Mouse (Mus musculus): Measurements from ENCODE around the gene Astn2. TPM values are rescaled to one million over a fixed set of nuclear protein-coding genes. Genes with fewer than 3 reads are reported as not detected.

Astn2 gene
- total RNA-seq, 2 experiments from 2014 or later: 35.2 to 40.3 TPM

- DNase-seq (ENCODE audit: extremely low spot score in 1 of 2, low spot score in 2 of 2): no peak
- intact Hi-C loops (cut with DNase I): no loop called here
Measured at GRCm38 (mm10) chr4:66321051-66321450, 83.4 kb downstream of the Astn2 start.

- no peak for DNase-seq (ENCODE audit: extremely low spot score in 1 of 2, low spot score in 2 of 2)
- intact Hi-C loops (cut with DNase I): no loop called here
Measured at GRCm38 (mm10) chr4:66314806-66315484, 89.5 kb downstream of the Astn2 start.

- no peak for DNase-seq (ENCODE audit: extremely low spot score in 1 of 2, low spot score in 2 of 2)
- intact Hi-C loops (cut with DNase I): no loop called here
Measured at GRCm38 (mm10) chr4:66312733-66313132, 91.7 kb downstream of the Astn2 start.

GRCm38 (mm10) chr4:66310315-66311020 lies 93.9 kb downstream of the Astn2 start:
- intact Hi-C loops (cut with DNase I): no loop called here

GRCm38 (mm10) chr4:66306377-66306776 lies 98.0 kb downstream of the Astn2 start:
- intact Hi-C loops (cut with DNase I): no loop called here
- no peak for DNase-seq (ENCODE audit: extremely low spot score in 1 of 2, low spot score in 2 of 2)

More at GRCm38 (mm10) chr4:66310315-66311020, 93.9 kb downstream of the Astn2 start:
- DNase-seq (ENCODE audit: extremely low spot score in 1 of 2, low spot score in 2 of 2): no peak

- intact Hi-C loops (cut with DNase I): no loop called here
- no peak for DNase-seq (ENCODE audit: extremely low spot score in 1 of 2, low spot score in 2 of 2)
Measured at GRCm38 (mm10) chr4:66302686-66303310, 101.6 kb downstream of the Astn2 start.

GRCm38 (mm10) chr4:66285034-66285433 lies 119.4 kb downstream of the Astn2 start:
- DNase-seq (ENCODE audit: extremely low spot score in 1 of 2, low spot score in 2 of 2): no peak
- intact Hi-C loops (cut with DNase I): no loop called here

GRCm38 (mm10) chr4:66276096-66276495 lies 128.3 kb downstream of the Astn2 start:
- intact Hi-C loops (cut with DNase I): no loop called here
- DNase-seq (ENCODE audit: extremely low spot score in 1 of 2, low spot score in 2 of 2): no peak

GRCm38 (mm10) chr4:66271550-66272117 lies 132.8 kb downstream of the Astn2 start:
- no peak for DNase-seq (ENCODE audit: extremely low spot score in 1 of 2, low spot score in 2 of 2)
- intact Hi-C loops (cut with DNase I): no loop called here

GRCm38 (mm10) chr4:66264031-66264430 lies 140.4 kb downstream of the Astn2 start:
- DNase-seq (ENCODE audit: extremely low spot score in 1 of 2, low spot score in 2 of 2): no peak
- intact Hi-C loops (cut with DNase I): no loop called here

GRCm38 (mm10) chr4:66261276-66261675 lies 143.1 kb downstream of the Astn2 start:
- intact Hi-C loops (cut with DNase I): no loop called here
- DNase-seq (ENCODE audit: extremely low spot score in 1 of 2, low spot score in 2 of 2): peak in 1 of 2 experiments; percentile 10

- no peak for DNase-seq (ENCODE audit: extremely low spot score in 1 of 2, low spot score in 2 of 2)
- intact Hi-C loops (cut with DNase I): no loop called here
Measured at GRCm38 (mm10) chr4:66258905-66259304, 145.5 kb downstream of the Astn2 start.

GRCm38 (mm10) chr4:66254695-66255492 lies 149.5 kb downstream of the Astn2 start:
- intact Hi-C loops (cut with DNase I): no loop called here

GRCm38 (mm10) chr4:66248521-66248920 lies 155.9 kb downstream of the Astn2 start:
- DNase-seq (ENCODE audit: extremely low spot score in 1 of 2, low spot score in 2 of 2): no peak
- intact Hi-C loops (cut with DNase I): no loop called here

More at GRCm38 (mm10) chr4:66254695-66255492, 149.5 kb downstream of the Astn2 start:
- DNase-seq (ENCODE audit: extremely low spot score in 1 of 2, low spot score in 2 of 2): no peak

GRCm38 (mm10) chr4:66242683-66243082 lies 161.7 kb downstream of the Astn2 start:
- intact Hi-C loops (cut with DNase I): no loop called here
- no peak for DNase-seq (ENCODE audit: extremely low spot score in 1 of 2, low spot score in 2 of 2)

- intact Hi-C loops (cut with DNase I): no loop called here
- no peak for DNase-seq (ENCODE audit: extremely low spot score in 1 of 2, low spot score in 2 of 2)
Measured at GRCm38 (mm10) chr4:66232799-66233198, 171.6 kb downstream of the Astn2 start.

GRCm38 (mm10) chr4:66232350-66232749 lies 172.1 kb downstream of the Astn2 start:
- DNase-seq (ENCODE audit: extremely low spot score in 1 of 2, low spot score in 2 of 2): no peak
- intact Hi-C loops (cut with DNase I): no loop called here

- intact Hi-C loops (cut with DNase I): no loop called here
- DNase-seq (ENCODE audit: extremely low spot score in 1 of 2, low spot score in 2 of 2): no peak
Measured at GRCm38 (mm10) chr4:66230735-66231134, 173.7 kb downstream of the Astn2 start.

All from left cerebral cortex, postnatal 10 days (tissue).